Mouse (Mus musculus) cerebellum, adult 2 months (tissue): Measurements from ENCODE around the gene Ccna2.

Experiments
- CTCF ChIP-seq: fragments of 200-500 bp; IDR thresholded peaks from 2 replicates; pipeline ENCODE4 v1.5.1; 2011; ENCODE audit warnings: low read depth, mild to moderate bottlenecking, control low read depth, low read length, moderate library complexity, borderline replicate concordance; ENCODE audit not compliant: insufficient read depth
- POLR2A ChIP-seq: fragments of 200-500 bp; IDR thresholded peaks from 2 replicates; pipeline ENCODE4 v1.6.1; 2011; ENCODE audit warnings: low read length, control low read depth, borderline replicate concordance; ENCODE audit not compliant: insufficient read depth

DNA sequence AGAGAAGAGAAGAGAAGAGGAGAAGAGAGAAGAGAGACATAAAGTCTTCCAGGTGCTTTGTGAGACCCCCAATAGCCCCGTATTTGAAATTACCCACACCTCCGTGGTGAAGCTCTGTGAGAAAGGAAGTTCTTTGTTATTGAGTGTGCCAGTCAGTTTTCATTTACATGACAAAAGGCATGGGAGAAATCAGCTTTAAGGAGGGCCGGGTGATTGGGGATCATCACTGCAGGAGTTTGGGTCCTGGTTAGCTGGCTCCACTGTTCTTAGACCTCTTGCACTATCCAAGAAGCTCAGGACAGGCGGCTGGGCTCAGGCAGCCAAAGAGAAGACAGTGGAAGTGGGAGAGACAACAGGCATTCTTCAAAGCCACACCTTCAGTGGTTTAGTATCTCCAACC lies 49.8 kb downstream of the Ccna2 start:
- no peak for TF ChIP-seq CTCF
- TF ChIP-seq POLR2A, result no peak
